Mouse (Mus musculus): Measurements from ENCODE around the gene Foxk1.

Foxk1 gene

DNA sequence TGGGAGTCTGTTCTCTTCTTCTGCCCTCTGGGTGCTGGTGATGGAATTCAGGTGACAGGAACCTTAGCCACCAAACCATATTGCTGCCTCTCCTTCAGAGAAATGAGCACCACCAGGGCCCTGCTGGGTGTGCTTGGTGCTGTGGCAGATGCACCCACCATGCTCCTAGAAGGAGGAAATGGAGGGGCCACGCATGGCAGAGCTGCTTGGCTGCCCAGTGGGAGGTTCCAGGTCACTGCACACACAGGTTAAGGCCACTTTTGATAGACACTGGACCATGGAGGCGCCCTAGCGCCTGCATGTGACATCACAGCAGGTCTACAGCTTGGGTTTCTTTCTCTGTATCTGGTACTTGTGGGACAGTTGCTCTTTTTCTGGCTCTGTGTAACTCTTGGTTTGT, 15.8 kb downstream of the Foxk1 start:
- no peak for DNase-seq (ENCODE audit: low read depth, low spot score)

GRCm38 (mm10) chr5:142417876-142418275, 16.6 kb downstream of the Foxk1 start:
- DNase-seq (ENCODE audit: low read depth, low spot score) = no peak

- no peak for DNase-seq (ENCODE audit: low read depth, low spot score)
Observed at GRCm38 (mm10) chr5:142418419-142418818, 17.1 kb downstream of the Foxk1 start.

DNA sequence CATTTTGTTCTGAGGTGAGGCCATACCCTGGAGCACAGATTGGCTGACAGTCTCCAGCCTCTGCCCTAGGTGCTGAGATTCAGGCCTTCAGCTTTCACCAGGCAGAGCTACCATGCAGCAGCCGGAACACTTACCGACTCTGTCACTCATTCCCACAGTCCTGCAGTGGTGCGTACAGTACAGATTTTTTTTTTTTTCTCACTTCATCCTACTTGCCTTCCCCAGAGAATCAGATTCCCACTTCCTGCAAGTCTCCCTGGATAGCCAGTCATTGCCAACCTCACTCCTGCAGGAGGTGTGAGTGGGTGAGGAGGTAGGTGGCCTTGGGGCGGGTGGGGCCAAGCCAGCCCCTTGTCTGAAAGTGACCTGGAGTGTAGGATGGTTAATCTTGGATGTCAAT, 19.0 kb downstream of the Foxk1 start:
- DNase-seq (ENCODE audit: low read depth, low spot score) = no peak

GRCm38 (mm10) chr5:142420920-142421319, 19.6 kb downstream of the Foxk1 start:
- DNase-seq (ENCODE audit: low read depth, low spot score) = no peak

DNA sequence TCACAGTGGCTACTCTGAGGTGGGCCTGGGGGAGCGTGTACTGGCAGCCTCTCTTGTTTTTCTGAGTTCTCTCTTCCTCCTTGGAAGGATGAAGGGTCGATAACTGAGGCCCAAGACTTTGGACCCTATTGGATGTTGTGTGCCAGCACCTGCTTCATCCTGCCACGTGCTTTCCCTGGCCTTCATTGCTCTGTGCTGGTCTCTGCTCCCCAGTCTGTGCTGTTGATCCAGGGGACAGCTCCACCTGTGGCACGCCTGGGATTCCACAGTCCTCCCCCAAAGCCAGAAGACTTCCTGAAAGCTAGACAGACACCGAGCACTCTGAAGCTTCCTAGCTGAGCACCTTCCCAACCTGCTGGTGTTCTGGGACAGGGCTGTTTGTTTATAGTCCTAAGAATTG, 20.6 kb downstream of the Foxk1 start:
- DNase-seq (ENCODE audit: low read depth, low spot score) = no peak

- DNase-seq (ENCODE audit: low read depth, low spot score) = no peak
Observed at GRCm38 (mm10) chr5:142423141-142423540, 21.8 kb downstream of the Foxk1 start.

- no peak for DNase-seq (ENCODE audit: low read depth, low spot score)
Observed at GRCm38 (mm10) chr5:142423701-142424100, 22.4 kb downstream of the Foxk1 start.

GRCm38 (mm10) chr5:142424627-142425349, 23.5 kb downstream of the Foxk1 start:
- no peak for DNase-seq (ENCODE audit: low read depth, low spot score)

- no peak for DNase-seq (ENCODE audit: low read depth, low spot score)
Observed at GRCm38 (mm10) chr5:142426476-142426875, 25.2 kb downstream of the Foxk1 start.

DNA sequence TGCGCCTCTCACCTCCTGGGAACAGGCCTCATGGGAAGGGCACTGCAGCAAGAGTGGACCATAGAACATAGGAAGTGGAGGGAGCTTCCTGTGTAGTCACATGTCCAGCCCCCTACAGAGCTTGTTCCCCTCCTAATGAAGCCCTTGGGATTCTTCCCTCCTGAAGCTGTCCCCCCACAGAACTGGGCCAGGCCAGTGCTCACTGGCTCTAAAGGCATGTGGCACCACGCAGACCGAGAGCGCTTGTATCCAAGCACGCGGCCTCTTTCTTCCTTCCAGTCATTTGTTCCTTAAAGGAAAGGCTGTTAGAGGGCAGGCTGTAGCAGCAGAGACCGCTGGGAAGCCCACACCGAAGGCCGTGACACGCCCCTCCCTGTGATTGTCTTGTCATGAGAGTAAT, 26.6 kb downstream of the Foxk1 start:
- DNase-seq (ENCODE audit: low read depth, low spot score) = no peak

DNA sequence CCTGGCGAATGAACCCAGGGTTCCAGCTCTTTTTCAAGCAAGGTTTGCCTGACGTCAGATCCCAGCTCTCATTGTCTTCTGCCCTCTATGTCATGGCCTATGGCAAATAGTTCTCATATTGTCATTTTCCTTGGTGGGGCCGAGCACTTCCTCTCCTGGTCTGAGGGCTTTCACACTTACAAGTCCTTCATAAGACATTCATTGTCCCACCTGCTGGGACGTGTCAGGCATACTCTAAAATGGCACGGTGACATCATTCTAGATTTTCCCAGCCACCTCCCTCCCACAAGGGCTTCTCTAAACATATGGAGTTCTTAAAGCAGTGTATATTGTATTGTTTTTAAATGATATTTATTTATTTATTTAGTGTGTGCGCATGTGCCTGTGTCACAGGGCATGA, 27.4 kb downstream of the Foxk1 start:
- no peak for DNase-seq (ENCODE audit: low read depth, low spot score)

DNA sequence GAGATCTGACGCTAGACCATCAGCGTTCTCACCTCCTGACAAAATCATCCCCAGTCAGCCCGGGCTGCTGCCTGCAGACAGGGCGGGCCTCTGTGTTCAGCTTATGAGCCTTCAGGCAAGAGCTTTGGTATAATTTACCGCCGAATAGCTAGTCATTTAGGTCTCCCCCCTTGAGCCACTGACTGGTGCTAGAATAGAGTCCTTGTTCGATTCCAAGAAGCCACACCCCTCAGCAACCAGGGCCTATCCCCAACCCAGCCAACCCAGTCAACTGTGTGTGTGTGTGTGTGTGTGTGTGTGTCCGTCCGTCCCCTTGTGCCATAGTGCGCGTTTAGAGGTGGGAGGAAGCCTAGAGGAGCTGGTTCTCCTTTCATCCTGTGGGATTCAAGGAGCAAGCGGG, 29.7 kb downstream of the Foxk1 start:
- DNase-seq (ENCODE audit: low read depth, low spot score) = no peak

DNA sequence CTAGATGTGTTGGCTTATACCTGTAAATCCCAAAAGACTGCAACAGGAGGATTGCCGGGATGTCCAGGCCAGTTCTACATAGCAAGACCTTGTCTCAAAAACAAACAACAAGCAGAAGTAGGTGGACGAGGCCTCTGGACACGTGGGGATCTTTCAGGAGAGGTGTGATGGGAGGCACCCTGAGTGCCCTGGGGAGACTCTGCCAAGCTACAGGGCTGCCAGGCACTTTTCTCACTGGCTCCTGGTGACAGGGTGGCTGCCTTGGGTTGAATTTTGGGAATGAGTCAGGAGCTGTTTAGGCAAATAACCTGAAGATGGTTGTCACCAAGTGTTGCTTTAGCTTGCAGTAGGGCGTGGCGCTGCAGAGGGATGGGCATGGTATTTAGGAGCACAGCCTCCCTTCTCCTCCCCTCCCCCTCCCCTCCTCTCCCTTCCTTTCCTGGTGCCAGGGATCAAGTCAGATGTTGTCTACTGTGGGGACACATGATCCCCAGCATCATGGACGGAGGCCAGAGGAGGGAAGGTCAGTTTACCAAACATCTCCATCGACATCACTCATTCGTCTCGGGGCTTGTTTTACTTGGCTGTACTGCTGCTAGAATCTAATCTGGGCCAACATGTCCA, 30.6 kb downstream of the Foxk1 start:
- no peak for DNase-seq (ENCODE audit: low read depth, low spot score)

- no peak for DNase-seq (ENCODE audit: low read depth, low spot score)
Observed at GRCm38 (mm10) chr5:142432695-142433094, 31.4 kb downstream of the Foxk1 start.

DNA sequence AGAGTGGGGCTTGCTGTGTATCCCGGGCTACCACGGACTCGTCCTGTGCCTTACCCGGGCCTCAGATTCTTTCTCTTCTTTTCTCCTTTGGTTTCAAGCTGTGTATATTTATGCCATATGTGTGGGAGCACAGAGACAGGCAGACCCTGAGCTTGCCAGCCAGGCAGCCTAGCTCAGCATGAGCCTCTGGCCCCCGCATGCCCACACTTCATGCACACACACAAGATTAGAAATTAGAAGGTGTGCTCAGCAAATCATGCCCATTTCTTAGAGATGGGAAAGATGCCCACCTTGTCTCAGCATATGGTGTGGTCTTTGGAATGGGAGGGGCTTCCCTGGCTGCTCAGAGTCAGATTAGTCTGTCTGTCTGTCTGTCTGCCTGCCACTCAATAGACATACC, 32.8 kb downstream of the Foxk1 start:
- DNase-seq (ENCODE audit: low read depth, low spot score) = no peak

DNA sequence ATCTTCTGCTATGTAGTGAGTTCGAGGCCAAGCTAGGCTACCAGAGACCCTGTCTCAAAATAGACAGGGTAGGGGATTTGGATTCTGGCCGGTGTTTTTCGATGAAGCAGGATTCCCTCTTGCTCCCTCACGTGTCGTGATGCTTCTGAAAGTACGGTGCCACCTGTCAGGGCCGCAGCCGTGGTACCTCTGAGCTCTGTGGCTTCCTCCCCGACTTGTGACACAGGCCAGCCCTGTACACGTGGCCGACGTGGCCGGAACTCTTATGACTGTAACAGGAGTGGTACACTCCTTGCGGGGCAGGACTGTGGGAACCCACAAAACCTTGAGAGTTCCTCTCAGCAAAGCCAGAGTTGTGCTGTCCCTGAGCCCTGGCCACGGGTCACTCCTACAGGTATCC, 34.4 kb downstream of the Foxk1 start:
- no peak for DNase-seq (ENCODE audit: low read depth, low spot score)

- no peak for DNase-seq (ENCODE audit: low read depth, low spot score)
Observed at GRCm38 (mm10) chr5:142438380-142438938, 37.2 kb downstream of the Foxk1 start.

- no peak for DNase-seq (ENCODE audit: low read depth, low spot score)
Observed at GRCm38 (mm10) chr5:142439911-142440432, 38.7 kb downstream of the Foxk1 start.

GRCm38 (mm10) chr5:142440451-142441147, 39.3 kb downstream of the Foxk1 start:
- peak; percentile 87 for DNase-seq (ENCODE audit: low read depth, low spot score)

DNA sequence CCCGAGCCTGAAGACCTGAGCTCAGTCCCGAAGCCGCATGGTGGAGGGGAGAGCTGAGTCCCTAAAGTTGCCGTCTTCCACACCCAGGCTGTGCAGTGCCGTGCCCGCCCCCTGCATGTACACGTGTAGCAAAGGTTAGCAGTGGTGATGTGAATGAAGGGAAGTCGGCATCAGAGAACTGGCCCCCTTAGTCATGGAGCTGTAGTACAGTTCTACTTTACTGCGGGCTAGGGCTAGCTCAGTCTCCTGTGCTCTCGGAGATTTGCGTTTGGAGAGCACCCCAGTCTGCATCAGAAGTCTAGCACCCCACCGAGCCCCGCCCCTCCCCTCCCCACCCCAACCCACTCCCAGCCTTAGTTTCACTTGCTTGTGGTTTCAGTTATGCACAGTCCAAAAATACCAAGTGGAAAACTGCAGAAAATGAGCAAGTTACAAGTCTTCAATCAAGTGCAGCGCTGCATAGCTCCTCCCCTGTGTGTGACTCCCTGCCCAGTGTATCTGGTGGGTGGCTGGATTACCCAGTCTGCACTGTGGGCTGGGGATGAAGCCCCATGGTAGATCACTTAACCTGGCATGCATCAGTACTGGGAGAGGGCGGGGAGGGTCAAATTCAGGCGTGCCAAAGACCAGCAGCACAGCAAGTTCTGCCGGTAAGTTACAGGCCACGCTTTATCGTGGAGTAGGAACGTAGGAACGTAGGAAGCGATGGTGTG, 40.2 kb downstream of the Foxk1 start:
- no peak for DNase-seq (ENCODE audit: low read depth, low spot score)

GRCm38 (mm10) chr5:142442045-142442440, 40.7 kb downstream of the Foxk1 start:
- no peak for DNase-seq (ENCODE audit: low read depth, low spot score)

Data from mesoderm, embryonic 11.5 days (tissue).